Mouse (Mus musculus) lung, adult 2 months (tissue): ENCODE data around the gene Nrcam. TPM values are rescaled to one million over a fixed set of nuclear protein-coding genes. Genes with fewer than 3 reads are reported as not detected.

Experiments used
- DNase-seq: peaks from one replicate; pipeline ENCODE4 v3.0.0; 2022
- H3K4me1 ChIP-seq: fragments of 200-500 bp; 2 replicates; pipeline ENCODE4 v1.6.1; 2011; ENCODE audit warnings: low read length; ENCODE audit not compliant: control insufficient read depth, insufficient read depth
- H3K4me3 ChIP-seq: fragments of 200-500 bp; replicated peaks from 2 replicates; pipeline ENCODE3; 2011; ENCODE audit warnings: low read depth, mild to moderate bottlenecking, control low read depth, low read length; ENCODE audit errors: extremely low read depth
- CTCF ChIP-seq: fragments of 200-500 bp; IDR thresholded peaks from 2 replicates; pipeline ENCODE4 v1.5.1; 2011; ENCODE audit warnings: mild to moderate bottlenecking, low read length, control low read depth; ENCODE audit not compliant: insufficient read depth
- POLR2A ChIP-seq: fragments of 200-500 bp; IDR thresholded peaks from 2 replicates; pipeline ENCODE4 v1.6.1; 2011; ENCODE audit warnings: low read depth, mild to moderate bottlenecking, control low read depth, low read length, borderline replicate concordance; ENCODE audit errors: extremely low read depth
- WGBS: fragments of 180-500 bp; shearing (Covaris S2); methylation state at CpG from one replicate; pipeline ENCODE4 v1.1.7; 2018; 5-methylcytosine and 5-hydroxymethylcytosine counted together
- polyA plus RNA-seq: library from polyadenylated mRNA; depleted of rRNA; stranded (reverse); fragments of >200 nt; gene quantifications from 2 replicates; pipeline ENCODE4 v1.2.3, GENCODE M21; 2012

Nrcam gene
- polyA plus RNA-seq, 1 experiment: 4.4 TPM

DNA sequence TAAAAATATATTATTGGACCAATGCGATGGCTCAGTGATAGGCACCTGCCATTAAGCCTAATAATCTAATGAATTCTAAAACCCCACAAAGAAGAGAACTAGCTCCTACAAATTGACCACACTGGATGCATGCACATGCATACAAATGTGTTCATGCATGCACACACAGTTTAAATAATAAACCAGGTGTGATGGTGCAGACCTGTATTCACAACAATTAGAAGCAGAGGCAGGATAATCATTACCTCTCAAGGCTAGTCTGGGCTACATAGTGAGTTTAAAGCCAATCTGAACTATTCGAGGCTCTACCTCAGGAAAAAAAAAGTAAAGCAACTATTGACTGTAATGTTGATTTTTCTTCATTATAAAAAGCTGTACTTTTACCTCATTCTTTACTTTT lies 13.5 kb upstream of the Nrcam start:
- no peak overlapping the region for H3K4me3 ChIP-seq
- DNase-seq: no peak
- TF ChIP-seq CTCF: no peak
- TF ChIP-seq POLR2A: no peak
- WGBS: 89% methylated on average over 2 of the region's 2 CpGs
- H3K4me1 ChIP-seq: no peaks in the 10 kb centered on the region

DNA sequence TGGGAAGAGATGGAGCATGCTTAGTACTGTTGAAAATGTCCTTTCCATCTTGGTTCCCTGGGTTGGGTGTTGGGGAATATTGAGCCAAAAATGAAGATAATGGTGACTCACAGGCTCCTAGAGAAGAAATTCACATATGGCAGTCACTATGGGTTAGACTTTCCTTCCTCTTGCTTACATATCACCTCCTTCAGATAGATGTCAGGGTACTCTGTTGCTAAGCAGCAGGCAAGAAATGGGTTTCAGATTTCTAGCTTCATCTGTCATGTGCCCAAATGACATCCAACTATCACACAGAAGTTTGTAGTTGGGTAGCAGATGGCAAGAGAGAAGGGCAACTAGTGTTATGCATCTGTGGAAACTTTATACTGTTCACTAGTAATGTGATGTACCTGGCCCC lies 3.6 kb upstream of the Nrcam start:
- H3K4me1 ChIP-seq: peaks cover 1% of the 10 kb centered on the region; the same call in 1 of the 2 replicates
- H3K4me3 ChIP-seq: no peak overlapping the region
- no peak for DNase-seq
- TF ChIP-seq POLR2A: no peak
- TF ChIP-seq CTCF: no peak

GRCm38 (mm10) chr12:44327452-44327851 lies 1.2 kb upstream of the Nrcam start:
- TF ChIP-seq POLR2A (no peak), CTCF (no peak)
- no peak overlapping the region for H3K4me3 ChIP-seq
- DNase-seq: no peak
- WGBS: 45% methylated on average over 6 of the region's 6 CpGs
- H3K4me1 ChIP-seq: peaks cover 3% of the 10 kb centered on the region; the same call in 1 of the 2 replicates

DNA sequence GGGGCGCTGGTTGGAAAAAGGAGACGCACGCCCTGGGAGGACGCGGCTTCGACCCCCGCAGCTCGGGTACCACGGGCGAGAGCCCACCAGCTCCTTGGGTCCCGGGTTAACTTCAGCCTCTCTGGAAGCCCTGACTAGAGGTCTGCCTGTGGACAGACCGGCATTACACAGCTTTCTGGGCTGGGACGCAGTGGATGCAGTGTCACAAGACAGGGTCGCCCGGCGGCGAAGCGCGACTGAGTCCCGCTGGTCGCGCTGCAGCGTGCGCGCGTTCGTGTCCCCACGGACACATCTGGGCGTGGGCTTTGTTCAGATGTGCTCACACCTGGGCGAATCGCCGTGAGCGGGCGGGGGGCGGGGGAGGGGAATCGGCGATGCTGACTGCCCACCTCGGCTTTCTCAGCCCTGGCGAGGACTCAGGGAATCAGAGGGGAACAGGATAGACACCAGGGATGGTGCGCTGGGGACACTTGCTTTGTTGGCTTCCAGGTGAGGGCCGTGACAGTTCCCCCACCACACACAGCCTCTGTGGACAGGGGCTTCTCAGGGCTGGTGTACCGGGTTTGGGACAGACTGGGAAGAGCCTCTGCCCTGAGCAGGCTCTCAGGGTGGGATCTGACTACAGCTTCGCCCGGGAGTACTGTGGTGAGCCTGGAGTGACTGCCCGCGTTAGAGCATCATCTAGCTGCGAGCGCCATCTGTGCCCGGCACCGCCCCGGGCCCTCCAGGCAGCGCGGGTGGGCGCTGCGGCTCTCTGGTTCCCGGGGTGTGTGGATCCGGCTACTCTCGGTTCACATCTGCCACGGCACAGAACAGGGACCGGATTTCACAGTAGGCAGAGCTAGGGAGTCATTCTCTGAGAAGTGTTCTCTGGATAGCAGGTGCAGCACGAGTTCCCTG lies 881 bp downstream of the Nrcam start:
- under 1% methylated on average over 61 of the region's 61 CpGs for WGBS
- Histone ChIP-seq H3K4me3 (peak overlapping the region; percentile 73), H3K4me1 (peaks cover 3% of the 10 kb centered on the region; the same call in 1 of the 2 replicates)
- peak; percentile 10 for DNase-seq
- TF ChIP-seq CTCF (no peak), POLR2A (no peak)

DNA sequence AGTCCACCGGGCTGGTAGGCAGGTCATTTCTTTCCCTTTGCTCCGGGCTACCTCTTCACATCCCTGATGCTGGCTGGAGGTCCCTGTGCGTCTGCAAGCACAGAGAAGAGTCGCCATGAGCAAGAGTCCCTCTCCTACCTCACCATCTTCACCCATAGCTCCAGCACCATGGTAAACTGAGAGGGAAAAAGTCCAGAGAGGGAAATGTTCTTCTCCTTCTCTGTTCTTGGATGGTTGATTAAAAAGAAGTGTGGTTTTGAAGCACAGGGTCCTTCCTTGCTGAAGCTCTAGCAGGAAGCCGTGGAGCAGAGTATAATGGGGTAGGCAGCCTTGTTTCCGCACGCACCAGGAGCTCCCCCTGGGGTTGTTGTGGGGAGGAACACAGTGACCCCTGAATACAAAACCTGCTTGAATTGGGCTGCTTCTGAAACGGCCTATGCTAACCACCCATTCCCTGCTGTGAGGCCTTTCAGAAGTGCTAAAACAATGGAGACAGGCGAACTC lies 1.6 kb downstream of the Nrcam start:
- TF ChIP-seq POLR2A: no peak
- no peak for TF ChIP-seq CTCF
- DNase-seq: no peak
- H3K4me3 ChIP-seq: peak overlapping the region; percentile 11
- H3K4me1 ChIP-seq: peaks cover 3% of the 10 kb centered on the region; the same call in 1 of the 2 replicates
- 7% methylated on average over 9 of the region's 9 CpGs for WGBS

DNA sequence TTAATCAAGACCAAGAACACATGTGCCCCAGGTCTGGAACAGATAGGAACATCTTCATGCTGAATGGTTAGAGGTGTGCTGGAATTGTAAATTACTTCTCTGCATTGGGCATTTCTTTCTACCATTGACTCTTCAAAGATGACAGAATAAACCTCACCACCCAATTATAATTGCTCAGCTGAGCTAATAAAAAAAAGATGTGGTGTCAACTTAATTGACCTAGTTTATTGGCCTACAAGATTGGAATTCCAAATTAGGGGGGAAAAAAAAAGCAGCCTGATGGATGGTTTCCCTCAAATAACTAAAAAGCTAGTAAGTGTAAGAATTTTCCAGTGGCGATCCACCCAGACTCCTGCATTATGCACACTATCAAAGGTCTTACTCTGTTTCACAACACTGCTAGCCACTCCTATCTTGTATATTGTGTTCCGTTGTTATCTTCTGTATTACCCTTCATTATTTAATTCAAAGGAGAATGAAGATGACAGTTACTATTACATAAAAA lies 8.5 kb downstream of the Nrcam start:
- H3K4me1 ChIP-seq: no peaks in the 10 kb centered on the region
- H3K4me3 ChIP-seq: no peak overlapping the region
- DNase-seq: no peak
- WGBS: 80% methylated on average over 2 of the region's 2 CpGs
- no peak for TF ChIP-seq CTCF
- no peak for TF ChIP-seq POLR2A

- H3K4me3 ChIP-seq: no peak overlapping the region
- 58% methylated on average over 8 of the region's 8 CpGs for WGBS
- H3K4me1 ChIP-seq: no peaks in the 10 kb centered on the region
- no peak for DNase-seq
- TF ChIP-seq POLR2A (no peak), CTCF (no peak)
Observed at GRCm38 (mm10) chr12:44338195-44338622, 9.5 kb downstream of the Nrcam start.

GRCm38 (mm10) chr12:44344075-44344474 lies 15.4 kb downstream of the Nrcam start:
- H3K4me1 ChIP-seq: no peaks in the 10 kb centered on the region
- no peak for DNase-seq
- 61% methylated on average over 6 of the region's 6 CpGs for WGBS
- TF ChIP-seq POLR2A: no peak
- no peak for TF ChIP-seq CTCF
- no peak overlapping the region for H3K4me3 ChIP-seq

DNA sequence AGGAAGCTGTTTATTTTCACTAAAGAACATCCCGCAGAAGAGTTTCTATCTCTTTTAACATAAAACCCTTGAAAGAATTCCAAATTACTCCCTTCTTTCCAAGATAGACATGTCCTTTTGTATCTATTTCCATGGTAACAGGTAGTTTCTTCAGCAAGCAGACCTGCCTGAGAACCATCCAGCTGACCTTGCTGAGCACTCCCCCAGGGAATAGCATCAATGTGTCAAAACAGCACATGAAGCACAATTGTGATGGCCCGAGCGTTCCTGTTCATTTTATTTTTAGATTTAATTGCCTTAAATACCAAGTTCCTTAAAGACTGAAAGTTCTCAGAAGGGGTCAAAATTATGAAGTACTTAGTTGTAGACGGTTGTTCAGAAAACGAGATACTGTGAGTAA lies 16.6 kb downstream of the Nrcam start:
- no peaks in the 10 kb centered on the region for H3K4me1 ChIP-seq

More for the DNA sequence above, 16.6 kb downstream of the Nrcam start:
- no peak overlapping the region for H3K4me3 ChIP-seq
- DNase-seq: no peak
- WGBS: 66% methylated on average over 5 of the region's 5 CpGs
- no peak for TF ChIP-seq POLR2A
- no peak for TF ChIP-seq CTCF
